Mouse (Mus musculus) gonadal fat pad, adult 2 months (tissue): ENCODE measurements around the gene Sprtn. TPM values are rescaled to one million over a fixed set of nuclear protein-coding genes. Genes with fewer than 3 reads are reported as not detected.

Experiments used
- DNase-seq: peaks from one replicate; pipeline ENCODE4 v3.0.0-alpha.2; 2012; ENCODE audit warnings: low read depth
- polyA plus RNA-seq: library from polyadenylated mRNA; depleted of rRNA; stranded (reverse); fragments of >200 nt; gene quantifications from 2 replicates; pipeline ENCODE4 v1.2.3, GENCODE M21; 2012; rRNA removed

Gene Sprtn
- polyA plus RNA-seq, 1 experiment: 16.2 TPM

DNA sequence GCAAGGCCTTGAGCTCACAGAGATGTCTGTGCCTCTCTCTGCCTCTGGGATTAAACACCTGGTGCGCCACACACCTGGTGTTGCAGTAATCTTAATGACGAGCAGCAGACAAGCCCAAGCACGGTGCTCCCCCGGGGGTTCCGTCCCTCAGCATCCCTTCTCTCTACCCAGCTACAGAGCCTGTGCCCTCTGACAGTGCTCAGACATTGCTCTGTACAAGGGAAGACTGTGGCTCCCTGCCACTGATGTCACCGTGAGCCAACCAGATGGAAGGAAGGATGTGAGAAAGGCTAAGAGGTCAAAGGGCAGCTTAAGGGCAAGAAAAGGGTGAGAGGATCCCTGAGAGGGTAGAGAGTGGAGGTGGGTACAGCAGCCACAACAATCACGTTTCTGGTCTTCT lies 46.7 kb downstream of the Sprtn start:
- no peak for DNase-seq

DNA sequence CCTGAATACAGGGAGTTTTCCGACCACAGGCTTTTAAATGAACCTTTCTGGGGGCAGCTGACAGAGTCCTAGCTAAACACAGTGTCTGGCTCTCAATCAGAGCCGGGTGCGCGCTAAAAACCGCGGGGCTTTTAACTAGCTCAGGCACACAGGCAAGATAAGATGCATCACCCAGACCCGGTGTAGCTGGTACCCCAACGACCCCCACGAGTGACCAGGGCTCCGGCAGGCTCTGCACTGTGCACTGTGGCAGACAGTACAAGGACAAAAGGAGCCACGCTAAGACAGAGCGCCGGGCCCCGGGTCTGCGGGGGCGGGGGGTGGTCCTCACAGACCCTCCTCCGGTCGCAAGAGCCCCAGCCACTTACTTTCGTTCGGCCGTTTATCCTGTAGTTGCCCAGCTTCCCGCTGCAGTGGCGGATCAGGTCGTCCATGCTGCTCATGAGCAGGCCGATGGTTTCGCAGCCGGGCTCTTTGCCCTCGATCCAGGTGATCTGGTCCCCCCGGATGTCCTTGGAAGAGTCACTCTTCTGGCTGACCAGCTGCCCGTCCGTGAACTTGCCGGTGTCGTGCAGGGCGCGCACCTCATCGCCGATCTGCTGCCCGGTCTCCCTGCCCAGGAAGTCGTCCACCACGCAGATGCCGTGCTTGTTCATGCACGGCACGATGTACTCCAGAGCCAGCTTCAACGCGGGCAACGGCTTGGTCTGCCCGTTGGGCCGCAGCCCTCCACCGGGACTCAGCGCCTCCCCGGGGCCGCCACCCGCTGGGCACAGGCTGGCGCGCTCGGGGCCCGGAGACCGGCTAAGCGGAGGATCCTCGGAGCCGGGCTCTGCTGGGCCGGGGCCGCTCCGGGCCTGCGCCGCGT lies 50.4 kb downstream of the Sprtn start:
- no peak for DNase-seq

DNA sequence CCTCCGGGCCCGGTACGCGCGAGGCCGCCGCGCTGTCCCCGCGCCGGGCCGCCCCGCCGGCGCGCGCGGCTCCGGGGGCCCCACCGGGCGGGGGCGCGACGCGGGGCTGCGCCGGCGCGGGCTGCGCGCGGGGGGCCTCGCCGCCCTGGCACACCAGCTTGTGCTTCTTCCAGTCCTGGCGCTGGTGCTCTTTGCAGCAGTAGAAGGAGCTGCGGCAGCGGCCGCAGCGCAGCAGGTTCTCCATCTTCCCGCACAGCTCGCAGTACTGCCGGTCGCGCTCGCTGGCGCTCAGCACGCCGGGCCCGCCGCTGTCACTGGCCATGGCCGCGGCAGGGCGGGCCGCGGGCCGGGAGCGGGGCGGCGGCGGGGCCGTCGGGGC lies 51.0 kb downstream of the Sprtn start:
- DNase-seq: no peak

DNA sequence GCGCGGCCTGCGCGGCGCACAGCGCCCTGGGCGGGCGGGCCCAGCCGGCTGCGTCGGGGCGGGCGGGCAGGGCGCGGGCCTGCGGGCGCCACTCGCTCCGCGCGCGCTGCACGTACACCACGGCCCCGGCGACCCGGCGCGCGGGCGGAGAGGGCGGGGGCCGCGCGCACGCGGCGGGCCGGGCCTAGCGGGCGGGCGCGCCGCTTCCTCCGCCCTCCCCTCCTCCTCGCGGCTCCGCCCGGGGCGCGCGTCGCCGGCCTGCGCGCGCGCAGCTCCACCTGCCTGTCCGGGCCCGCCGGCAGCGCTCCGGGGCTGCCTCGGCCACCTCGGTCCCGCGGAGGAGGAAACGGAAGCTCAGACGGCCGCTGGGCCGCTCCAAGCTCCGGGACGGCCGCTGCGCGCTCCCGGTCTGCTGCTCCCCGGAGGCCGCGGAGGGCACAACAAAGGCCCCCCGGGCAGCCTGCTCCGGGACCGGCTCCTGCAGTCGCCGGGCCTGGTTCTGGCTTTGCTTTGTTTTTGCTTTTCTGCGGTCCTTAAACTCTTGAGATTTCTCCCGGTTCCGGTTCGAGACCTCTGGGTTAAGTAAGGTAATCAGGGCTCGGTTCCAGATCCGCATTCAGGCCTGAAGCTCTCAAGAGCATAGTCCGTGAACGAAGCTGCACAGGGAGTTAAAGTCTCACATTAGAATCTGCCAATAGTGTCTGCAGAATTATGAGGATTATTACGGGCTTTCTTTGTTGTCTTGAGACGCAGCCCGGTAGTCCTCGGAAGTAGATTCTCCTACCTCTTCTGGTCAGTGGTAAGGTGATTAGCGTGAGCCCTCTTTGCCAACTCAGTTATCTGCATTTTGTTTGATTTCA lies 51.8 kb downstream of the Sprtn start, which contains the start of gene Egln1:
Gene Egln1 (minus strand): TSS at position 116 of the 860 bp plus-strand sequence.
- DNase-seq: no peak

DNA sequence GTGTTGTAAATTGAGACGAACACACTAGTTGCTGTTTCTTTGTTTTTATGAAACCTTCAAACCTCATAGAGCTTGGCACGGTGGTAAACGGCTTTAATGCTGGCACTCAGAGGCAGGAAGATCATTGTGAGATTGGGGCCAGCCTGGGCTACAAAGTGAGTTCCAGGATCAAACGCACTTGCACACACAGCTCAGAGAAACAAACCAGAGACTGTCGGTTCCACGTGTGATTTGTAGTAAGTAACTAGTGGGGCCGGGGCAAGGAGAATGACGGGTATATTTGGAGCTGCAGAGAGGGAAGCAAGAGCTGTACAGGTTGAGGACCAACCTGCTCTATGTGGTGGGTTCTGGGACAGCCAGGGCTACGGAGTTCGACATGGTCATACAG lies 52.4 kb downstream of the Sprtn start:
- no peak for DNase-seq

DNA sequence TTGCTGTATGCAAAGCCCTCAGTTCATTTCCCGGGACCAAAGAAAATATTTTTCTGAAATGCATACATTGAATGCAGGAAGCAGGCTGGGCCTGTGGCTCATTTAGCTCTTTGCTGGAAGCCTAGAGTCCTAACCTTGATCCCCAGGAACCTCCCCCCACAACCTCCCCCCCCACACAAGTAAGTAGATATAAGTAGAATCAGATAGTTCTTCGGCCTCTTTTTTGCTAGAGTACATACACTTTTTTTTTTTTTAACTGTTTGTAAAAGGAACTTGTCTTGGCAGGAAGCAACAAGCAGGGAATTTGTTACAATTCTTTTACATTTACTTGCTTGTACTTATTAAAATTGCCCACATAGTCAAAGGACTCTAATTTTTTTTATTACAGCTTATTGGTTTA lies 53.2 kb downstream of the Sprtn start:
- no peak for DNase-seq

DNA sequence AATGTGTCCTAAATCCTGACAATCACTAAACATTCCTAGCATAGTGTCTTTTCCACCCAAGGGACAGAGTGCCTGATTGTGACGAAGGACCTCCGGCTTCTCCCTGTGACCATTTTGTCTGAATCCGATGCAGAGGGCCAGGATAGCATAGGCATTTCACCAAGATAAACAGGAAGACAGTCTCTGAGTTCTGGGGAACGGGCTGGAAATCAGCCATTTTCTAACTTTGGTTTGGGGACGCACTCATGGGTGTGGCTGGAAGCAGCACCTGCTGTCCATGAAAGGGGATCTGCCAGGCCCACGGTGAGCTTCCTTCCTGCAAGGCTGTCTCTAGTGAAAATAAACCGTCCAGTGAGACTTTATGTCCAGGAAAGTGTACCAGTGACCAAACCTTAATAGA lies 55.5 kb downstream of the Sprtn start:
- DNase-seq: no peak

DNA sequence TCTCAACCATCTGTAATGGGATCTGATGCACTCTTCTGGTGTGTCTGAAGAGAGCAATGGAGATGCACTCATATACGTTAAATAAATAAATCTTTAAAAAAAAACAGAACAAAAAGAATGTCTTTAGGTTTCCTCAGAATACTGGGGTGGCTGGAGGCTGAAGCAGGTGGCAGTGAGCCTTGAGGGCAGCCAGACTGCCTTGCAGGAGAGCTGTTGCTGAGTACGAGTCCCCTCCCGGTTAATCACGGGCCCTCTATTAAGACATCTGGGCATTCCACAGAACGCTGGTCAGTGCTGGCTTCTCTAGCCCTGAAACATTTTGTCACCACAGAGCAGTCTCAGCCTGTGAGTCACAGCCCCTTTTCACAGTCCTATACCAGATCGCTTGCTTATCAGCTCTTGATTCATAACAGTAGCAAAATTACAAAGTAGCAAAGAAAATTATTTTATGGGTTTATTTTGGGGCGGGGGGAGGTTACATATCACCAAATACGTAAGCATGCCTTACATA lies 56.9 kb downstream of the Sprtn start:
- no peak for DNase-seq

Other genes starting within 250 kb of the Sprtn start
- gene 2310022B05Rik, start 234.5 kb upstream of the Sprtn start, polyA plus RNA-seq: 25.8 and 32.1 TPM in 2 replicates
- gene Ttc13, start 175.9 kb upstream of the Sprtn start, polyA plus RNA-seq: 24.7 and 25.1 TPM in 2 replicates
- gene Arv1, start 175.7 kb upstream of the Sprtn start, polyA plus RNA-seq: 13.3 and 18.3 TPM in 2 replicates
- 5.9 and 7.8 TPM in 2 replicates for gene Fam89a, start 146.1 kb upstream of the Sprtn start, polyA plus RNA-seq
- 4.3 and 5.4 TPM in 2 replicates for gene Trim67, start 104.8 kb upstream of the Sprtn start, polyA plus RNA-seq
- 106 and 129 TPM in 2 replicates for gene Gnpat, start 34.9 kb upstream of the Sprtn start, polyA plus RNA-seq
- 10.1 and 10.5 TPM in 2 replicates for gene 2810004N23Rik, start 34.8 kb upstream of the Sprtn start, polyA plus RNA-seq
- gene Exoc8, start 181 bp upstream of the Sprtn start, polyA plus RNA-seq: 8.7 and 12.4 TPM in 2 replicates
- 29.5 TPM in 2 replicates for gene Egln1, start 51.4 kb downstream of the Sprtn start, polyA plus RNA-seq
- gene Tsnax, start 115.1 kb downstream of the Sprtn start, polyA plus RNA-seq: 49.7 TPM in 2 replicates
- gene Disc1, start 156.3 kb downstream of the Sprtn start, polyA plus RNA-seq: 0.99 and 1.1 TPM in 2 replicates